Mouse (Mus musculus): ENCODE measurements around the gene Itgb4. TPM values are rescaled to one million over a fixed set of nuclear protein-coding genes. Genes with fewer than 3 reads are reported as not detected.

Gene Itgb4
- polyA plus RNA-seq, 1 experiment: 0.44 TPM

- TF ChIP-seq CTCF (IDR thresholded peaks at IDR 0.05; ENCODE audit: control insufficient read depth, insufficient read depth, insufficient replicate concordance, low read depth, low read length): no peak
- TF ChIP-seq POLR2A (IDR thresholded peaks at IDR 0.05; ENCODE audit: control insufficient read depth, low read depth, low read length): no peak
- no peak overlapping the region for H3K27ac ChIP-seq (ENCODE audit: control insufficient read depth, insufficient read depth, low read depth, low read length)
- H3K4me1 ChIP-seq (ENCODE audit: control insufficient read depth, insufficient read depth, low read length): peaks cover 12% of the 10 kb centered on the region
- no peaks in the 10 kb centered on the region for H3K27me3 ChIP-seq (ENCODE audit: control insufficient read depth, insufficient read depth, low read length)
- H3K36me3 ChIP-seq (ENCODE audit: control insufficient read depth, insufficient read depth, low read length): no peaks in the 10 kb centered on the region
- H3K4me3 ChIP-seq (ENCODE audit: control insufficient read depth, low read depth, low read length): no peak overlapping the region
Observed at GRCm38 (mm10) chr11:116001725-116002124, 27.2 kb downstream of the Itgb4 start.

- peaks cover 12% of the 10 kb centered on the region for H3K4me1 ChIP-seq (ENCODE audit: control insufficient read depth, insufficient read depth, low read length)
- no peaks in the 10 kb centered on the region for H3K27me3 ChIP-seq (ENCODE audit: control insufficient read depth, insufficient read depth, low read length)
- no peaks in the 10 kb centered on the region for H3K36me3 ChIP-seq (ENCODE audit: control insufficient read depth, insufficient read depth, low read length)
- H3K4me3 ChIP-seq (ENCODE audit: control insufficient read depth, low read depth, low read length): no peak overlapping the region
- H3K27ac ChIP-seq (ENCODE audit: control insufficient read depth, insufficient read depth, low read depth, low read length): no peak overlapping the region
- no peak for TF ChIP-seq POLR2A (IDR thresholded peaks at IDR 0.05; ENCODE audit: control insufficient read depth, low read depth, low read length)
- TF ChIP-seq CTCF (IDR thresholded peaks at IDR 0.05; ENCODE audit: control insufficient read depth, insufficient read depth, insufficient replicate concordance, low read depth, low read length): no peak
Observed at GRCm38 (mm10) chr11:116002894-116003293, 28.4 kb downstream of the Itgb4 start.

GRCm38 (mm10) chr11:116004186-116004823, 29.8 kb downstream of the Itgb4 start:
- Histone ChIP-seq H3K27ac (ENCODE audit: control insufficient read depth, insufficient read depth, low read depth, low read length) (no peak overlapping the region), H3K4me3 (ENCODE audit: control insufficient read depth, low read depth, low read length) (peak overlapping the region; percentile 42), H3K27me3 (ENCODE audit: control insufficient read depth, insufficient read depth, low read length) (no peaks in the 10 kb centered on the region), H3K4me1 (ENCODE audit: control insufficient read depth, insufficient read depth, low read length) (peaks cover 12% of the 10 kb centered on the region), H3K36me3 (ENCODE audit: control insufficient read depth, insufficient read depth, low read length) (no peaks in the 10 kb centered on the region)
- TF ChIP-seq CTCF (IDR thresholded peaks at IDR 0.05; ENCODE audit: control insufficient read depth, insufficient read depth, insufficient replicate concordance, low read depth, low read length) (no peak), POLR2A (IDR thresholded peaks at IDR 0.05; ENCODE audit: control insufficient read depth, low read depth, low read length) (no peak)

- Histone ChIP-seq H3K4me3 (ENCODE audit: control insufficient read depth, low read depth, low read length) (peak overlapping the region; percentile 42), H3K27me3 (ENCODE audit: control insufficient read depth, insufficient read depth, low read length) (no peaks in the 10 kb centered on the region), H3K4me1 (ENCODE audit: control insufficient read depth, insufficient read depth, low read length) (peaks cover 10% of the 10 kb centered on the region), H3K27ac (ENCODE audit: control insufficient read depth, insufficient read depth, low read depth, low read length) (no peak overlapping the region), H3K36me3 (ENCODE audit: control insufficient read depth, insufficient read depth, low read length) (no peaks in the 10 kb centered on the region)
- TF ChIP-seq POLR2A (IDR thresholded peaks at IDR 0.05; ENCODE audit: control insufficient read depth, low read depth, low read length): no peak; the same call in 1 of the 2 replicates
- TF ChIP-seq CTCF (IDR thresholded peaks at IDR 0.05; ENCODE audit: control insufficient read depth, insufficient read depth, insufficient replicate concordance, low read depth, low read length): peak; percentile 25; the same call in 1 of the 2 replicates
Observed at GRCm38 (mm10) chr11:116004840-116005700, 30.6 kb downstream of the Itgb4 start.

GRCm38 (mm10) chr11:116005701-116006419, 31.4 kb downstream of the Itgb4 start:
- no peak overlapping the region for H3K4me3 ChIP-seq (ENCODE audit: control insufficient read depth, low read depth, low read length)
- H3K27me3 ChIP-seq (ENCODE audit: control insufficient read depth, insufficient read depth, low read length): no peaks in the 10 kb centered on the region
- H3K36me3 ChIP-seq (ENCODE audit: control insufficient read depth, insufficient read depth, low read length): no peaks in the 10 kb centered on the region
- no peak overlapping the region for H3K27ac ChIP-seq (ENCODE audit: control insufficient read depth, insufficient read depth, low read depth, low read length)
- H3K4me1 ChIP-seq (ENCODE audit: control insufficient read depth, insufficient read depth, low read length): peaks cover 10% of the 10 kb centered on the region
- TF ChIP-seq CTCF (IDR thresholded peaks at IDR 0.05; ENCODE audit: control insufficient read depth, insufficient read depth, insufficient replicate concordance, low read depth, low read length) (no peak), POLR2A (IDR thresholded peaks at IDR 0.05; ENCODE audit: control insufficient read depth, low read depth, low read length) (no peak)

- Histone ChIP-seq H3K4me1 (ENCODE audit: control insufficient read depth, insufficient read depth, low read length) (peaks cover 13% of the 10 kb centered on the region), H3K27ac (ENCODE audit: control insufficient read depth, insufficient read depth, low read depth, low read length) (no peak overlapping the region), H3K36me3 (ENCODE audit: control insufficient read depth, insufficient read depth, low read length) (no peaks in the 10 kb centered on the region), H3K4me3 (ENCODE audit: control insufficient read depth, low read depth, low read length) (no peak overlapping the region), H3K27me3 (ENCODE audit: control insufficient read depth, insufficient read depth, low read length) (no peaks in the 10 kb centered on the region)
- TF ChIP-seq POLR2A (IDR thresholded peaks at IDR 0.05; ENCODE audit: control insufficient read depth, low read depth, low read length): no peak
- no peak for TF ChIP-seq CTCF (IDR thresholded peaks at IDR 0.05; ENCODE audit: control insufficient read depth, insufficient read depth, insufficient replicate concordance, low read depth, low read length)
Observed at GRCm38 (mm10) chr11:116007095-116007850, 32.8 kb downstream of the Itgb4 start.
